Mouse (Mus musculus) stomach, embryonic 14.5 days (tissue): ENCODE measurements around the gene Bak1. TPM values are rescaled to one million over a fixed set of nuclear protein-coding genes. Genes with fewer than 3 reads are reported as not detected.

Experiments
- ATAC-seq: fragments of 200-750 bp; cut with Nextera tagmentation; 2 replicates; pipeline ENCODE4 v1.8.0; 2017; ENCODE audit warnings: low read depth, moderate TSS enrichment; ENCODE audit not compliant: insufficient number of reproducible peaks, insufficient read depth, low FRiP score
- H3K27ac ChIP-seq: fragments of 300-500 bp; sonication (generic); 2 replicates; pipeline ENCODE4 v1.5.1; 2014; ENCODE audit warnings: mild to moderate bottlenecking, low read length, moderate library complexity, mixed read lengths
- H3K27me3 ChIP-seq: fragments of 300-500 bp; sonication (generic); 2 replicates; pipeline ENCODE4 v1.6.1; 2014; ENCODE audit warnings: low read length, control low read depth, mixed read lengths; ENCODE audit not compliant: control insufficient read depth, insufficient read depth
- H3K36me3 ChIP-seq: fragments of 300-500 bp; sonication (generic); 2 replicates; pipeline ENCODE4 v1.6.1; 2014; ENCODE audit warnings: mild to moderate bottlenecking, control low read depth, low read length, moderate library complexity, mixed read lengths; ENCODE audit not compliant: control insufficient read depth, insufficient read depth
- H3K4me1 ChIP-seq: fragments of 300-500 bp; sonication (generic); 2 replicates; pipeline ENCODE4 v1.6.1; 2014; ENCODE audit warnings: low read length, control low read depth, mixed read lengths; ENCODE audit not compliant: control insufficient read depth, insufficient read depth
- H3K4me2 ChIP-seq: fragments of 300-500 bp; sonication (generic); replicated peaks from 2 replicates; pipeline ENCODE4 v1.6.1; 2014; ENCODE audit warnings: low read depth, low read length, control low read depth
- H3K4me3 ChIP-seq: fragments of 300-500 bp; sonication (generic); 2 replicates; pipeline ENCODE4 v1.5.1; 2014; ENCODE audit warnings: low read depth, low read length, control low read depth
- H3K9ac ChIP-seq: fragments of 300-500 bp; sonication (generic); replicated peaks from 2 replicates; pipeline ENCODE4 v1.6.1; 2014; ENCODE audit warnings: low read depth, mild to moderate bottlenecking, control low read depth, low read length, moderate library complexity, mixed read lengths
- H3K9me3 ChIP-seq: fragments of 300-500 bp; sonication (generic); 2 replicates; pipeline ENCODE4 v1.6.1; 2016; ENCODE audit warnings: low read depth, low read length, control low read depth; ENCODE audit not compliant: control insufficient read depth
- WGBS: fragments of 180-500 bp; shearing (Covaris S2); extraction: QIAGEN DNeasy Blood & Tissue Kit; methylation state at CpG from one replicate; pipeline ENCODE4 v1.1.7; 2014; 5-methylcytosine and 5-hydroxymethylcytosine counted together
- polyA plus RNA-seq: library from polyadenylated mRNA; unstranded; fragments of >200 nt; fragmentation: Nextera tagmentation; extraction: Ambion mirVana; gene quantifications from 2 replicates; pipeline ENCODE4 v1.2.1, GENCODE M21; 2014

Bak1 gene
- polyA plus RNA-seq, 1 experiment from 2014 or later: 10.4 TPM

DNA sequence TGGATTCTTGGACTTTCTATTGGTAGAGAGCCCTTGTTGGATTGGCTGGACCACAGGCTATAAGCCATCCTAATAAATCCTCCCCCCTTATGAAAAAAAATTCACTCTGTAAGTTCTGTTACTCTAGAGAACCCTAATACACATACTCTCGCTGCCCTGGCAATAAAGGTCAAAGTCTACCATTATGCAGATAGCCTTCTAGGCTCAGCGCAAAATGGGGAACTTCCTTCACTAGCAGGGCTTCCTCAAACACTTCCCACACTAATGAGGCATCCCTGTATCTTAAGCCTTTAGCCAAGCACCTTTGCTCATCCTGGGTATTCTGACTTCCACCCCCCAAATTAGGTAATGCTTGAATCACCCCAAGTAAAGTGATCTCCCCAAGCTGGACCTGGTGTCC is 20.5 kb downstream of the Bak1 start:
- Histone ChIP-seq H3K36me3 (no peaks in the 10 kb centered on the region), H3K27me3 (no peaks in the 10 kb centered on the region), H3K9me3 (no peaks in the 10 kb centered on the region), H3K4me2 (no peak overlapping the region), H3K9ac (no peak overlapping the region), H3K27ac (no peak overlapping the region), H3K4me3 (no peak overlapping the region), H3K4me1 (peaks cover 4% of the 10 kb centered on the region; the same call in 1 of the 2 replicates)
- ATAC-seq: no peak
- WGBS: 68% methylated on average over 2 of the region's 2 CpGs

GRCm38 (mm10) chr17:27005644-27006043 is 23.2 kb downstream of the Bak1 start:
- Histone ChIP-seq H3K27ac (no peak overlapping the region), H3K36me3 (no peaks in the 10 kb centered on the region), H3K4me2 (no peak overlapping the region), H3K9ac (no peak overlapping the region), H3K9me3 (no peaks in the 10 kb centered on the region), H3K4me1 (0 out of 2 replicates have a peak, but pooled peaks cover 4% of the 10 kb centered on the region), H3K4me3 (no peak overlapping the region), H3K27me3 (no peaks in the 10 kb centered on the region)
- no peak for ATAC-seq
- WGBS: 41% methylated on average over 11 of the region's 11 CpGs

DNA sequence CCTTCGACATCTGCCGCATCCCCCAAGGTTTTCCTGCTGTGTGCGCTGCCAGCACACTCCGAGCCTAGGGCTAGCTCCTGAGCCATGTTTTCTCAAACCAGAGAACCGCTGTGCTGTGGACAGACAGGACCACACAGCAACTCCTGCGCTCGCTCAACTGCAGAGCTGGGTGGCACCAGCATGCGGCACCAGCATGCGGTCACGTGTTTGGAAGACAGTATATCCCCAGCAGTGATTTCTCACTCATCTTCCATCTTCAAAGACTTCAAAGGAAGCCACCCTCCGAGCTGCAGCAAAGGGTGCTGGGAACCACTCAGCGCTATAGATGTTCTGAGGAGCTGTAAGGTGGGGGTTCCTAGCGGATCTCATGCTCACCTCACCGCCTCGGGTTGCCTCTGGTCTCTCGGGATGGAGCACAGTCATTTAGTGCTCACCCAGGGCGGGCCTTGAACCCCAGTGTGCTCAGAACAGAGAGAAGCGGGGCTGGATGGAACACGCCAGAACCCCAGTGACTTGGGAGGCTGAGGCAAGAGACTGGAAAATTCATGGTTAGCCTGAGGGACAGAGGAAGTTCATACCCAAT is 23.8 kb downstream of the Bak1 start:
- Histone ChIP-seq H3K27ac (no peak overlapping the region), H3K9me3 (no peaks in the 10 kb centered on the region), H3K4me2 (no peak overlapping the region), H3K4me3 (no peak overlapping the region), H3K4me1 (0 out of 2 replicates have a peak, but pooled peaks cover 4% of the 10 kb centered on the region), H3K9ac (no peak overlapping the region), H3K36me3 (no peaks in the 10 kb centered on the region), H3K27me3 (no peaks in the 10 kb centered on the region)
- 33% methylated on average over 19 of the region's 19 CpGs for WGBS
- no peak for ATAC-seq

- H3K4me1 ChIP-seq: 0 out of 2 replicates have a peak, but pooled peaks cover 4% of the 10 kb centered on the region
- H3K9me3 ChIP-seq: no peaks in the 10 kb centered on the region
- no peak overlapping the region for H3K27ac ChIP-seq
- H3K9ac ChIP-seq: no peak overlapping the region
- no peaks in the 10 kb centered on the region for H3K27me3 ChIP-seq
- no peak overlapping the region for H3K4me2 ChIP-seq
- WGBS: 29% methylated on average over 9 of the region's 9 CpGs
- H3K4me3 ChIP-seq: no peak overlapping the region
- no peak for ATAC-seq
- H3K36me3 ChIP-seq: no peaks in the 10 kb centered on the region
Observed at GRCm38 (mm10) chr17:27004431-27004830, 24.4 kb downstream of the Bak1 start.

DNA sequence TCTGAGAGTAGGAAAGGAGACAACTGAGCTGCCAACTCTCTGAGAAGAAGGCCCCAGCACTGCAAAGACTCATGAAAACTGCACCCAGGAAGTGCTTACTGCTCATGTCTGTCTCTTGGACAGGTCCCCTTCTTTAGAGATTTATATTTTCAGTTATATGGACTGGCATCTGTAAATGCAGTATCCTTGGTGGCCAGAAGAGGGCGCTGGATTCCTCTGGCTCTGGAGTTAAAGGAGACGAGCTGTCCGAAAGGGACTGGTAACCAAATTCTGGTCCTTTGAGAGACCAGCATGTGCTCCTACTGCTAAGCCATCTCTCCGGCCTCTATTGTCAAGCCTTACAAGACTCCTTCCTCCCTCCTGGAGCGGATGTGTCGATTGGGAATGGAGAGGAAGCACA is 26.9 kb downstream of the Bak1 start:
- Histone ChIP-seq H3K27me3 (no peaks in the 10 kb centered on the region), H3K4me2 (no peak overlapping the region), H3K9me3 (no peaks in the 10 kb centered on the region), H3K27ac (no peak overlapping the region), H3K4me1 (0 out of 2 replicates have a peak, but pooled peaks cover 4% of the 10 kb centered on the region), H3K9ac (no peak overlapping the region), H3K36me3 (no peaks in the 10 kb centered on the region), H3K4me3 (no peak overlapping the region)
- 44% methylated on average over 6 of the region's 6 CpGs for WGBS
- no peak for ATAC-seq

DNA sequence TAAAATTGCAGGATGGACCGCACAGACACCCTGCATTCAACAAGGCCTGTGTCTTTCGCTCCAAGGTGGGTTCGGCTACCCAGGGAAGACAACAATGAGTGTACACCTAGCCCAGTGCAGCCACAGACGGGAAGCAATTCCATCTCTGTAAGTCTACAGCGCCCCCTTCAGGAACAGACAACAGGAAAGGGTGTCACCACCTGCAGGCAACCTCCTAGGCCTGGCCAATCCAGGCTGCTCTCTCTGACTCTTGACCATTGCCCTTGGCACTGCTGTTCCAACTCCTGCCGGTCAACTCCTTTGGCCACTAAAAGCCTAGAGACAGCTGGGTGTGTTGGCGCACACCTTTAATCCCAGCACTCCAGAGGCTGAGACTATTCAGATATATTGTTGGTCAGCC is 27.7 kb downstream of the Bak1 start:
- Histone ChIP-seq H3K27ac (no peak overlapping the region), H3K9me3 (no peaks in the 10 kb centered on the region), H3K4me2 (no peak overlapping the region), H3K4me1 (0 out of 2 replicates have a peak, but pooled peaks cover under 1% of the 10 kb centered on the region), H3K4me3 (no peak overlapping the region), H3K9ac (no peak overlapping the region), H3K36me3 (no peaks in the 10 kb centered on the region), H3K27me3 (no peaks in the 10 kb centered on the region)
- WGBS: 77% methylated on average over 7 of the region's 7 CpGs
- ATAC-seq: no peak

- Histone ChIP-seq H3K4me1 (no peaks in the 10 kb centered on the region), H3K9ac (no peak overlapping the region), H3K27ac (no peak overlapping the region), H3K27me3 (no peaks in the 10 kb centered on the region), H3K4me2 (no peak overlapping the region), H3K36me3 (no peaks in the 10 kb centered on the region), H3K9me3 (no peaks in the 10 kb centered on the region), H3K4me3 (no peak overlapping the region)
- ATAC-seq: no peak
- 64% methylated on average over 12 of the region's 12 CpGs for WGBS
Observed at GRCm38 (mm10) chr17:26999996-27000395, 28.8 kb downstream of the Bak1 start.

DNA sequence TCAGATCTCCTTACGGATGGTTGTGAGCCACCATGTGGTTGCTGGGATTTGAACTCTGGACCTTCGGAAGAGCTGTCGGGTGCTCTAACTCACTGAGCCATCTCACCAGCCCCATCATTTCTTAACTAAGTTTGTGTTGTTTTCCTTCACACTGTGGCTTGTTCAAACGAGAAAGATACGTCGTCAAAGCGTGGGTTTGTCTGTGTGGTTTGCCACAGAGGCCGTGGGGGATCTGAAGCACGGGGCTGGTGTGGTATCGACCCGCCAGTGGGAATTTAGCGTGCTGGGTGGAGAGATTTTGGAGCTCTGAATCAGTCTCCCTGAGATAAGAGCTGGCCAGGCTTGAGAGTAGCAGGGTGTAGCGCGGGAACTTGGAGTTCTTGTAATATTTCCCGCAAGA is 30.5 kb downstream of the Bak1 start:
- no peaks in the 10 kb centered on the region for H3K4me1 ChIP-seq
- WGBS: 85% methylated on average over 15 of the region's 15 CpGs

DNA sequence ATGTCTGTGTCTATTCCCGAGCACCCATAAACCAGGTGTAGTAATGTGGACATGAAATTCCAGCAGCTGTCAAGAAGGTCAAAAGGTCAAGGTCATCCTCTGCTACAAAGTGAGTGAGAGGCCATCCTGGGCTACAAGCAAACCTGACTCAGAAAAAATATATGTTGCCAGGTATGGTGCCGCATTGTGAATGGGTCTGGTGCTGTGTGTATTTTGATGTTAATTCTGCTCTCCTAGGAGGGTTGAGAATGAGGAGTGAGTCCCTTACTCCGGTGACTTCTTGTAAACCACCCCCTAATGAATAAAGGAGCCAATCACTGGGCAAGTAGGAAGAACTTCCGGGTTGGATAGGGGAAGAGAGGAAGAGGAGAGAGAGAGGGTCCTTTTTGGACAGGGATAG is 31.1 kb downstream of the Bak1 start:
- Histone ChIP-seq H3K4me2 (no peak overlapping the region), H3K4me3 (no peak overlapping the region), H3K9ac (no peak overlapping the region), H3K9me3 (no peaks in the 10 kb centered on the region), H3K27me3 (no peaks in the 10 kb centered on the region), H3K27ac (no peak overlapping the region), H3K36me3 (no peaks in the 10 kb centered on the region), H3K4me1 (no peaks in the 10 kb centered on the region)
- WGBS: 78% methylated on average over 4 of the region's 4 CpGs
- no peak for ATAC-seq

More for the DNA sequence above, 30.5 kb downstream of the Bak1 start:
- H3K9me3 ChIP-seq: no peaks in the 10 kb centered on the region
- H3K36me3 ChIP-seq: no peaks in the 10 kb centered on the region
- H3K27ac ChIP-seq: no peak overlapping the region
- ATAC-seq: no peak
- H3K4me2 ChIP-seq: no peak overlapping the region
- no peaks in the 10 kb centered on the region for H3K27me3 ChIP-seq
- no peak overlapping the region for H3K9ac ChIP-seq
- no peak overlapping the region for H3K4me3 ChIP-seq
